Mouse (Mus musculus): ENCODE measurements around the gene Gnaq.

Gnaq gene

DNA sequence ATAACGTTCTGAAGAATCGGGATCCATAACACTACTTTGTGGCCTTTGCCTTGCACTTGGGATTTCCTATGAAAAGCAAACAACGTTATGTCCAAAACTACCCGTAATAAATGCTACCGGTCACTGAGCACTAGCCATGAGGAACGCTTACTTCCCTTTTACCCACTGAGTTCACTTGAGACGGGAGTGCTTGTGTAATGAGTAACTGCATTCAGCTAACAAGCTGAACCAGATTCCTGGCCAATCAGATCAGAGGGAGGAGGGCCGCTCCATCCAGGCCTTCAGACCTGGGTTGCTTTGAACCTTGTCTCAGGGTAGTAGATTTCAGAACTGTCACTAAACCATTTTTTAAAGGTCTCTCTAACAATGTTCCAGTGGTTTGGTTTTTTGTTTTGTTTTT, 193.3 kb downstream of the Gnaq start:
- peak; percentile 70 for DNase-seq

- no peak for DNase-seq
Measured at GRCm38 (mm10) chr19:16327401-16328073, 194.9 kb downstream of the Gnaq start.

DNA sequence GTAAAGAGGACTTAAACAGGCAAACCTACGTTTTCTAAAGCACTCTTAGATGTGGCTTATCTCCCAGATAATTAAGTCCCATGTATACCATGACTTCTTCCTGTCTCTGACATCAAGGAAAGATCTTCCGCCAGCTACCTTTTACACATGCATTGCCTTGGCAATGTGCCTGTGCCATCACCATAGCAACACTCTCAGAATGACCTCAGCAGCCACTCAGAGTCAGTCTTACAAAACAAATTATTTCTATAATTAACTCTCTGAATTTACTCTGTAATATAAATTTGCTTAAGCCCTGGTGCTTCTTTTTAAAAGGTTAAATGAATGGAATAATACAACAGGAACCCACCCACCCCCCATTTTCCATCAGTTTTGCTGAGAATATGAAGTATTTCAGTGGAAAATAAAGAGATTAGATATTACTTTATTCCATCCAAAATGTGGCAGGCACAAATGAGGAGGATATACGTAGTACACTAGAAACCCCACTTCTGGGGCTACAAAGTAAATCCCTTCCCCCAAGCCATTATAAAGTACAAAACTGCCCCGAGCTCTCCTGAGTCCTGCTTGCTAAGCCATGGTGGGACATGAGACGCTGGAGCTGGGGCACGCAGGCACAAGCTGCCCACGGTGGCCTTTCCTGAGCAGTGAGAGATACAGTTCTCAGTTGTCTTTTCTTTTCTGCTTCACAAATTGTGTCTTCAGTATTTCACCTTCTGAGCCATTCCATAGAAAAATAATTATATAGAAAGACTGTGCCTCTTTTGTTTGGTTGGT, 195.6 kb downstream of the Gnaq start:
- peak; percentile 87 for DNase-seq

DNA sequence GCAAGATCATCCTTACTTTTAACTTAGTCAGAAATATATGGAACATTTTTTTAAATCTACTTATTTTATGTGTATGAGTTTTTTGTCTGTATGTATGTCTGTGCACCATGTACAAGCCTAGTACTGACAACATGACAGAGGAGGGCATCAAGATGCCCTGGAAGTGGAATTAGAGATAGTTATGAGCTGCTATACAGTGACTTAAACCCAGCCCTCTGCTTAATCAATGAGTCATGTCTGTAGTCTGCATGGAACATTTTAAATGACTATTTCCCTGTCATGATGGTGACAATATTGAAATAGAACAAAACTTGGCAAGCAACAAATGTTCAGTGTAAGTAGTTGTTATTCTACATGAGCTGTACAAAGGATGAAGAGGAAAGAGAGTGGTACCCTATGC, 196.4 kb downstream of the Gnaq start:
- no peak for DNase-seq

DNA sequence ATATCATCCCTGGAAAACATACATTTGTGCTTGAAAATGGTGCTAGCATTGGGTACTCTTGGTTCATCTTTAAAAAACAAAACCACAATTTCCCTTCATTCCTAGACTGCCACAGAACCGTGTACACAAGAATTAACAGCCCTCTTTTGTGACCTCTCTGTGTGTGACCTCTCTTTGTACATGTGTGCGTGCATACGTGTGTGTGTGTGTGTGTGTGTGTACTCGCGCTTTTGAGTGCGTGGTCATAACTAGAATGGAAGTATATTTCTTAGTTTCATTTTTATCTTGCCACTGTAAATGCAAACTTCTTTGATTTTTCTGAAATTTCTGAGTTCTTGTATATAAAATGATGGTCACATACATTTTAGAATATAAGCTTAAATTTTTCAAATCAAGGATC, 197.0 kb downstream of the Gnaq start:
- no peak for DNase-seq

- no peak for DNase-seq
Measured at GRCm38 (mm10) chr19:16330161-16330560, 197.5 kb downstream of the Gnaq start.

- no peak for DNase-seq
Measured at GRCm38 (mm10) chr19:16331047-16331446, 198.4 kb downstream of the Gnaq start.

- no peak for DNase-seq
Measured at GRCm38 (mm10) chr19:16337866-16338530, 205.4 kb downstream of the Gnaq start.

GRCm38 (mm10) chr19:16339954-16340586, 207.4 kb downstream of the Gnaq start:
- no peak for DNase-seq

DNA sequence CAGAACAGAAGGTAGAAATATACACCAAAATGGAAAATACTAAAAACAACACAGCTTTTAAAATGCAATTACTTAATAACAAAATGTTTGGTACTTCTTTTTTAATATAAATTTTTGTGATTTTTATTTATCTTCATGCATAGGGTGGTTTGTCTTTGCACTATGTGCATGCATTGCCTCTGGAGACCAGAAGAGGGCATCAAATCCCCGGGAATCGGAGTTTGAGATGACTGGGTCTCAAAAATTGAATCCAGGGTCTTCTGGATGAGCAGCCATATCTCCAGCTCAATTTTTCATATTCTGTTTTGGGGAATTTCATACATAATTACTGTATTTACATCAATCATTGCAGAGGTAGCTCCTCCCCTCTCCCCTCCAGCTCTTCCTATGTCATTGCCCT, 210.1 kb downstream of the Gnaq start:
- peak; percentile 36 for DNase-seq

- DNase-seq: no peak
Measured at GRCm38 (mm10) chr19:16345516-16345915, 212.9 kb downstream of the Gnaq start.

DNA sequence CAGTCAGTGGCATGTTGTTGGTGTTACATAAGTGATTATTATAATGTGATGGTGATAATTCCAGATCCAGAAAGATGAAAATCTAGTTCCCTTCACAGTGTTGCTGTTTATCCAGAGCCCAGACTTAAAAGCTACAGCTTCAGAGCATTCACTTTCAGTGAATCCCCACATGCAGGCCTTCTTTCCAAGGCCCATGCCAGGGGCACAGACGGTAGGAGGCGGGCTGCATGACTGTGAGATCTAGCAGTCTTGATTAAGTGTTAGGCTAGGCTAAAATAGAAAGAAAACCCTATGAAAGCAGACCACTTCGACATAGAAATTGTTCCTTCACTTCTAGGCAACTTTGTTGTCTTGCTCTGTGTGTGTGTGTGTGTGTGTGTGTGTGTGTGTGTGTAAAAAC, 214.4 kb downstream of the Gnaq start:
- no peak for DNase-seq

DNA sequence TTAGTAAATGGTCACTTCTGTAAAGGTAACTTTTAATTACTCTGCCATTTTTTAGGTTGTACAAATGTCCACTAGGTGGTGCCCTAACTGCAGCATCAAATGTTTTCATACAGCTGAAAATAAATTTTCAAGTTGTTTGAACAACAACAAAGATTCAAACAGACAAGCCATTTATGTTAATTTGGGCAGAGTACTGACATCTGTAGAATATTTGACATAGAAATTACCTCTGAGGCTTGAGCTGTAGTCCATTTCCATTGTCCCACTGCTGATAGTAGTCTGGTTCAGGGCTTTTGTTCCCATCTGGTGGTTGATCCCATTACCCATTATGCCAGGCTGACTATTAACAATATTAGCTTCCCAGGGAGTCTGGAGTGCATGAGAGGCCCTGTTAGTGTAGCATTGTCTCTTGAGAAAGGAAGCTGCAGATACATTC, 221.1 kb downstream of the Gnaq start:
- DNase-seq: peak; percentile 35

- no peak for DNase-seq
Measured at GRCm38 (mm10) chr19:16358148-16358547, 225.5 kb downstream of the Gnaq start.

- peak; percentile 67 for DNase-seq
Measured at GRCm38 (mm10) chr19:16358905-16359304, 226.3 kb downstream of the Gnaq start.

DNA sequence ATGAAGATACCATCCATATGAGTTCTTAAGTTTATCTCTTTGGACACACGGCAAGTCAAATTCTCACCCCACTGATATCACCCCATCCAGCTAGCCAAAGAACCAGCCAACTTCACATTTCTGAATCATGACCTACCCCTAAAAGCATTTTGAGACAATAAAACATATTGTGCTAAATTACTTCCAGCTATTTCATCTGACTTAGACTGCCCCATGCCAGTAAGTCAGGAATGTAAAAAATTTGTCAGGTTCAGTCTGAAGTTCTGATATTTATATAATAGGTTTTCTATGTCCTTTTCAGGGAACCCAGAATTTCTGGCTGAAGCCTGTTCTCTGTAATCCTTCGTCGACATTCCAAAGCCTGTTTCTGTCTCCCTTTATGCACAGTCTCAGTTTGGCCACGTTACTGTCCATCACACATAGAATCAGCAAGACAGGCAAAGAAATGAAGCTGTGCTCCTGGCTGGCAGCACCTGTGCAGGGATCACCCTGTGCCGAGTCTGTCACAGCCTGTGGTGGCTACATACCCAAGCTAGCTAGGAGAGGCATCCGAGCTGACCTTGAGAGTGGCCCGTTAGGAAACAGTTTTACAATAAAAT, 233.9 kb downstream of the Gnaq start:
- no peak for DNase-seq

DNA sequence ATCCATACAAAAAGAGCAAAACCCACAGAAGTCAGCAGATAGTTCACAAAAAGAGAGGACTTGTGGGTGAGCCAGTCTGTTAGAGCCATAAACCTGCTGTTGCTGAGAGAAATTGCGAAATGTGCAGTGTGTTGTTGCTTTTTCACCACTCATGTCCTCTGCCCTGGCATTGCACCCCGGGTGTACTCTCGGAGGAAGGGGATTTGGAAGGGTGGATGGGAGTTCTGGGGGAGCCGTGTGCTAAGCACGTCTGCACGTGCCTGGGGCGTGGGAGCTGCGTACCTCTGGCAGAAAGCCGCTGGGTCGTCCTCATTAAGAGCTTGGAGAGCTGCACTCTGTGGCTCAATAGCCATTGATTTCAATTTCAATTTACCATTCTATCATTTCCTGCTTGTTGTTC, 234.6 kb downstream of the Gnaq start:
- no peak for DNase-seq

DNA sequence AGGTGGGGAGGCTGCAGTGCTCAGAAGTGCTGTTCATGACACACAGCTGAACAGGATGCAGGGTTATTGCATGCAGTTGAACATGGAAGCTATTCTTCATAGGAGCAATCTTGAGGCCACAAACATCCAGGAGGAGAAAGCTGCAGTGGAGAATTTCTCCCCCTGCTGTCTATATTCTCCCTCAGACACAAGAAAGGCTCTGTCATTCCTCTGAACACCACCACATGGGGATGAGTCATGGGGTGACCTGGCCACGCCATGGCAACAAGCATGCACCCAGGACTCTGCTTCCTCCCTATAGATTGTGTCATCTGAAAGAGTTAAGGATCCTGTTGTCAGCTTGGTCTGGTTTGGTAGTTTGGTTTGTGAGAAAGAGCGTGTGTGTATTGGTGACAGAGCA, 239.0 kb downstream of the Gnaq start:
- no peak for DNase-seq

- no peak for DNase-seq
Measured at GRCm38 (mm10) chr19:16372752-16373486, 240.3 kb downstream of the Gnaq start.

DNA sequence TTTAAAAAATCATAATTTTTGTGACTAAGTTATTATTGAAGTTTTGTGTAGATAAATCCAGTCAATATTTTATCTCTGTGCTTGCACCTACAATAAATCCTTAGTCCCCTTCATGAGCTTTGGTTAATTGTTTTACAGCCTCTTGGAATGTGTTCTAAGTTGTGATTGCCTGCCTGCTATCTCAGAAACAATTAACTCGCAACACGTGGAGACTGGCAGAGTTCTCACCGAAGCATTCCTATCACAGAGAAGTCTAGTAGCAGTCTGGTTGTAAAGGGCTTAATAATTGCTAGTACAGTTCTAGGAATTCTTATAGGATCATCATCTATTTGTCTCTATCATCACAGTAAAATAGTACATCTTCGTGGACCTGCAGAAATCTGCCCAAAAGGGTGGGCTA, 243.2 kb downstream of the Gnaq start:
- DNase-seq: no peak

DNA sequence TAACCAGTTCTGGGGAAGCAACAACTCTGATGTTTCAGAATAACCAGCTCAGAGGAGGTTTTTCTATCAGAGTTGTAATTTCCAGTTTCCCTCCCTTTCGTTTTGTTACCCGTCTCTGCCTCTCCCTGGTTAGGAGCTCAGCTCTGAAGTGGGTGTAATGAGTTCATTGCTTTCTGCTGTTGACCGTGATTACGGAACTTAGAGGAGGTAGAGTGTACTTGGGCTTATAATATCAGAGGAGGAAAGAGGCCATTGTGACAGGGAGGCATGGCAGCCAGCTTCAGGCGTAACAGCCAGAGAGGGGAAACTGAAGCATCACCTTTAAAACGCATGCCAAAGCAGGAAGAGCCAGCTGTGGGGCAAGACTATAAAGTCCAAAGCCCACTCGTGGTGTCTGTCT, 245.9 kb downstream of the Gnaq start:
- DNase-seq: no peak

- DNase-seq: no peak
Measured at GRCm38 (mm10) chr19:16379687-16380086, 247.1 kb downstream of the Gnaq start.
